Mouse (Mus musculus) spleen, adult 2 months (tissue): ENCODE data around the gene Cep170. TPM values are rescaled to one million over a fixed set of nuclear protein-coding genes. Genes with fewer than 3 reads are reported as not detected.

ENCODE experiments used
- DNase-seq, 2 experiments: peaks; one replicate each; pipeline versions ENCODE4 v3.0.0 to v3.0.0-alpha.2; 2012 to 2021; ENCODE audit warnings: low spot score in 2 of 2, low read depth in 1 of 2
- H3K27ac ChIP-seq: fragments of 200-500 bp; 2 replicates; pipeline ENCODE4 v1.5.1; 2012; ENCODE audit warnings: low read length, inconsistent platforms; ENCODE audit not compliant: insufficient read depth
- H3K27me3 ChIP-seq: fragments of 200-500 bp; 2 replicates; pipeline ENCODE4 v1.6.1; 2012; ENCODE audit warnings: mild to moderate bottlenecking, moderate library complexity, low read length, inconsistent platforms; ENCODE audit not compliant: control insufficient read depth, insufficient read depth
- H3K36me3 ChIP-seq: fragments of 200-500 bp; 2 replicates; pipeline ENCODE4 v1.6.1; 2012; ENCODE audit warnings: mild to moderate bottlenecking, low read length, inconsistent platforms; ENCODE audit not compliant: control insufficient read depth, insufficient read depth
- H3K4me1 ChIP-seq: fragments of 200-500 bp; 2 replicates; pipeline ENCODE4 v1.6.1; 2011; ENCODE audit warnings: inconsistent platforms; ENCODE audit not compliant: control insufficient read depth, insufficient read depth, insufficient read length
- H3K4me3 ChIP-seq: fragments of 200-500 bp; 2 replicates; pipeline ENCODE4 v1.5.1; 2011; ENCODE audit warnings: mild to moderate bottlenecking, inconsistent platforms; ENCODE audit not compliant: insufficient read depth, insufficient read length; ENCODE audit errors: extremely low read depth
- CTCF ChIP-seq: fragments of 200-500 bp; IDR thresholded peaks from 2 replicates; pipeline ENCODE4 v1.5.1; 2011; ENCODE audit warnings: mild to moderate bottlenecking, inconsistent platforms; ENCODE audit not compliant: insufficient read depth, insufficient read length, insufficient replicate concordance; ENCODE audit errors: extremely low read depth
- POLR2A ChIP-seq: fragments of 200-500 bp; IDR thresholded peaks from 2 replicates; pipeline ENCODE4 v1.6.1; 2011; ENCODE audit warnings: low read depth, low read length, inconsistent platforms
- WGBS: fragments of 180-500 bp; shearing (Covaris S2); methylation state at CpG from one replicate; pipeline ENCODE4 v1.1.7; 2018; 5-methylcytosine and 5-hydroxymethylcytosine counted together
- polyA plus RNA-seq: library from polyadenylated mRNA; depleted of rRNA; stranded (reverse); fragments of >200 nt; gene quantifications from 2 replicates; pipeline ENCODE4 v1.2.3, GENCODE M21; 2012; rRNA removed

The Cep170 gene
- polyA plus RNA-seq, 1 experiment: 4.8 TPM

GRCm38 (mm10) chr1:176712436-176712835 is 101.4 kb downstream of the Cep170 start:
- H3K27me3 ChIP-seq: no peaks in the 10 kb centered on the region
- 33% methylated on average over 2 of the region's 2 CpGs for WGBS
- no peak overlapping the region for H3K4me3 ChIP-seq
- no peaks in the 10 kb centered on the region for H3K4me1 ChIP-seq
- no peak for TF ChIP-seq POLR2A
- TF ChIP-seq CTCF: peak; percentile 32; the same call in 1 of the 2 replicates
- H3K36me3 ChIP-seq: no peaks in the 10 kb centered on the region
- DNase-seq: peak; percentile 47 to 58
- H3K27ac ChIP-seq: no peak overlapping the region

DNA sequence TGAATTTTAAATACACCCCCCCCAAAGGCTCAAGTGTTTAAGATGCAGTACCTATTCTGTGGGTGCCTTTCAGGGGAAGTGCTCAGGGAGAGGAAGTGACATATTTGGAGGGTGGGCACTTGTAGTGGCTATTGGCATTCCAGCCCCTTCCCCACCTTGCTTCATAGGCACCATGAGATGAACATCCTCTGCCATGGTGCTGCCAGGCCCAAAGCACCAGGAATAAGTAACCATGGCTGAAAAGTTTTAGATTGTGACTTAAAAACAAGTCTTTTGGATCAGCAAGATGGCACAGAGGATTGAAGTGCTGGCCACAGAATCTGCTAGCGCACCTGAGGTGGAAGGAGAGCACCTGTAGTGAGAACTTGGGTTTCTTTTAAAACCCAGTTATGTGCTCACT is 113.6 kb downstream of the Cep170 start:
- Histone ChIP-seq H3K4me1 (no peaks in the 10 kb centered on the region), H3K27ac (no peak overlapping the region), H3K36me3 (no peaks in the 10 kb centered on the region), H3K4me3 (no peak overlapping the region), H3K27me3 (no peaks in the 10 kb centered on the region)
- 89% methylated on average over 1 of the region's 1 CpGs for WGBS
- no peak for DNase-seq
- TF ChIP-seq POLR2A (no peak), CTCF (no peak)

- Histone ChIP-seq H3K4me3 (no peak overlapping the region), H3K27me3 (no peaks in the 10 kb centered on the region), H3K4me1 (no peaks in the 10 kb centered on the region), H3K27ac (no peak overlapping the region), H3K36me3 (no peaks in the 10 kb centered on the region)
- DNase-seq: no peak
- TF ChIP-seq POLR2A: no peak
- TF ChIP-seq CTCF: no peak
These were observed 114.1 kb downstream of the Cep170 start for GRCm38 (mm10) chr1:176699793-176700192.

- Histone ChIP-seq H3K4me1 (no peaks in the 10 kb centered on the region), H3K27ac (no peak overlapping the region), H3K27me3 (no peaks in the 10 kb centered on the region), H3K4me3 (no peak overlapping the region), H3K36me3 (no peaks in the 10 kb centered on the region)
- 82% methylated on average over 3 of the region's 3 CpGs for WGBS
- TF ChIP-seq CTCF (no peak), POLR2A (no peak)
- DNase-seq: no peak
These were observed 115.2 kb downstream of the Cep170 start for GRCm38 (mm10) chr1:176698647-176699046.

DNA sequence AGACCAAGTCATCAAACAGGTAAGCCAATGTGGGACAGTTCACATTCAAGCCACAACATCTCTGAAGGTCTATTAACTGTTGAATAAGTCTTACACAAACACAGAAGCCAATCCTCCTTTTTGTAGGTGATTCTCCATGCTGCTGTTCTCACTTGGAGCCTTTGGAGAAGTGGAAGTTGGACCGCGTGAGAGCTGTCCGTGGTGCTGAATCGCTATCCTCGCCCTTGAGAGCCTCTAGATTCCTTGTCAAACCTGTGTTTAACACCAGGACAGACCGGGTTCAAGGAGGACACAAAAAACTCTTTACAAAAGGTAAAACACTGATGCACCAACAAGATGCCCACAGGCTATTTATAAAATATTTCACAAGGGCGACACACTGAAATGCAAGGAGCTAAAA is 116.8 kb downstream of the Cep170 start:
- Histone ChIP-seq H3K27ac (no peak overlapping the region), H3K36me3 (no peaks in the 10 kb centered on the region), H3K4me3 (no peak overlapping the region), H3K27me3 (no peaks in the 10 kb centered on the region), H3K4me1 (no peaks in the 10 kb centered on the region)
- 26% methylated on average over 7 of the region's 7 CpGs for WGBS
- peak in 1 of 2 experiments; percentile 5 for DNase-seq
- TF ChIP-seq POLR2A (no peak), CTCF (no peak)

GRCm38 (mm10) chr1:176691101-176691500 is 122.8 kb downstream of the Cep170 start:
- Histone ChIP-seq H3K27ac (no peak overlapping the region), H3K4me3 (no peak overlapping the region), H3K4me1 (no peaks in the 10 kb centered on the region), H3K36me3 (no peaks in the 10 kb centered on the region), H3K27me3 (no peaks in the 10 kb centered on the region)
- TF ChIP-seq CTCF: no peak
- no peak for TF ChIP-seq POLR2A
- WGBS: 94% methylated on average over 11 of the region's 11 CpGs
- DNase-seq: no peak

DNA sequence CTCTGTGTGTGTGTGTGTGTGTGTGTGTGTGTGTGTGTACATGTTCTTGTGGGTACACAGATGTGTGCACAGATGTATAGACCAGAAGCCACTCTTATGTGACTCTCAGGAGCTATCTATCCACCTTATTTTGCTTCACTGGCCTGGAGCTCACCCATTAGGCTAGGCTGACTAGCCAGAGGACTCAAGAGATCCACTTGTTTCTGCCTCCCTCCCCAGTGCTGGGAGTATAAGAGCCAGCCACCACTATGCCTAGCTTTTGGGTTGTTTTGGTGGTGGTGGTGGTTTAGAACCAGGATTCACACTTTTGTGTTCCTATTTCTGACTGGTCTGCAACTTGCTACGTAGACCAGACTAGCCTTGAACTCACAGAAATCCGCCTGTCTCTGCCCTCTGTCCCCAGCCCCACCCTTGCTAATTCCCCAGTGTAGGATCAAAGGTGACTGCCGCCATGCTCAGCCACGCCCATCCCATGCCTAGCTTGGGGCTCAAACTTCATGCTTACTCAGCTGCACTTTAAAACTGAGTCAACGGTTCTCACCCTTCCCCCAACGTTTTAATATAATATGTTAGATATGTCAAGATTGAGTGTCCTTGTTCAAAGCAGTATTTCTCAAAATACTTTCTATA is 125.5 kb downstream of the Cep170 start:
- TF ChIP-seq CTCF (no peak), POLR2A (no peak)
- H3K36me3 ChIP-seq: no peaks in the 10 kb centered on the region
- no peaks in the 10 kb centered on the region for H3K4me1 ChIP-seq
- H3K27me3 ChIP-seq: no peaks in the 10 kb centered on the region
- H3K4me3 ChIP-seq: no peak overlapping the region
- H3K27ac ChIP-seq: no peak overlapping the region
- WGBS: 87% methylated on average over 6 of the region's 6 CpGs
- DNase-seq: no peak

Other genes with a start within 250 kb of the Cep170 start
- 2.7 and 4.0 TPM in 2 replicates for gene Sdccag8, start 593 bp upstream of the Cep170 start, polyA plus RNA-seq